Mouse (Mus musculus) G1E (cell line): ENCODE results near the gene Rnf227. TPM values are rescaled to one million over a fixed set of nuclear protein-coding genes. Genes with fewer than 3 reads are reported as not detected.

Experiments used
- ATAC-seq: 2 replicates; pipeline ENCODE4 v1.8.0; 2016; ENCODE audit warnings: mild to moderate bottlenecking; ENCODE audit not compliant: insufficient number of reproducible peaks, poor library complexity, low FRiP score, severe bottlenecking; ENCODE audit errors: extremely low read depth
- DNase-seq: peaks from one replicate; pipeline ENCODE4 v3.0.0; 2012; ENCODE audit warnings: low spot score
- H3K27me3 ChIP-seq: 2 replicates; pipeline ENCODE4 v1.6.1; 2012; ENCODE audit warnings: mild to moderate bottlenecking, low read length, inconsistent platforms; ENCODE audit not compliant: insufficient read depth
- H3K36me3 ChIP-seq: replicated peaks from 2 replicates; pipeline ENCODE3; 2012; ENCODE audit warnings: mild to moderate bottlenecking, inconsistent platforms
- H3K4me1 ChIP-seq: 2 replicates; pipeline ENCODE4 v1.6.1; 2012; ENCODE audit warnings: low read depth, low read length, inconsistent platforms, mixed read lengths; ENCODE audit not compliant: insufficient read depth
- H3K4me3 ChIP-seq: 2 replicates; pipeline ENCODE4 v1.5.1; 2012; ENCODE audit warnings: low read depth, mild to moderate bottlenecking, inconsistent platforms, low read length, moderate library complexity, mixed read lengths
- H3K9me3 ChIP-seq: replicated peaks from 2 replicates; pipeline ENCODE4 v1.6.1; 2012; ENCODE audit warnings: inconsistent platforms
- CTCF ChIP-seq: IDR thresholded peaks from 2 replicates; pipeline ENCODE4 v1.5.1; 2012; ENCODE audit warnings: low read depth, low read length, inconsistent platforms, mixed read lengths
- GATA1 ChIP-seq: IDR thresholded peaks from 2 replicates; pipeline ENCODE4 v1.6.1; 2012; ENCODE audit warnings: borderline replicate concordance, low read length, inconsistent platforms, mixed read lengths
- GATA2 ChIP-seq: IDR thresholded peaks from 2 replicates; pipeline ENCODE4 v1.6.1; 2012; ENCODE audit warnings: low read depth, low read length, inconsistent platforms, borderline replicate concordance
- POLR2AphosphoS5 ChIP-seq: IDR thresholded peaks from 2 replicates; pipeline ENCODE4 v1.6.1; 2012; ENCODE audit warnings: low read depth, low read length, inconsistent platforms; ENCODE audit not compliant: insufficient replicate concordance
- TAL1 ChIP-seq: conservative IDR thresholded peaks from 2 replicates; pipeline ENCODE4 v1.6.1; 2012; ENCODE audit warnings: low read depth, low read length, inconsistent platforms, mixed read lengths
- polyA plus RNA-seq: library from polyadenylated mRNA; stranded (reverse); fragments of >175 nt; gene quantifications from 2 replicates; pipeline ENCODE4 v1.2.3, GENCODE M21; 2012
- total RNA-seq, 2 experiments: library from RNA; stranded (forward) in 1 of 2; stranded (reverse) in 1 of 2; fragments of 200-1000 nt in 1 of 2; fragments of >200 nt in 1 of 2; fragmentation: Nextera tagmentation in 1 of 2; gene quantifications; 2 replicates each; pipeline ENCODE4 v1.2.3; 2014 to 2017

Rnf227 gene
- total and polyA plus RNA-seq, 3 experiments, result 0.11 TPM; not detected in 2

DNA sequence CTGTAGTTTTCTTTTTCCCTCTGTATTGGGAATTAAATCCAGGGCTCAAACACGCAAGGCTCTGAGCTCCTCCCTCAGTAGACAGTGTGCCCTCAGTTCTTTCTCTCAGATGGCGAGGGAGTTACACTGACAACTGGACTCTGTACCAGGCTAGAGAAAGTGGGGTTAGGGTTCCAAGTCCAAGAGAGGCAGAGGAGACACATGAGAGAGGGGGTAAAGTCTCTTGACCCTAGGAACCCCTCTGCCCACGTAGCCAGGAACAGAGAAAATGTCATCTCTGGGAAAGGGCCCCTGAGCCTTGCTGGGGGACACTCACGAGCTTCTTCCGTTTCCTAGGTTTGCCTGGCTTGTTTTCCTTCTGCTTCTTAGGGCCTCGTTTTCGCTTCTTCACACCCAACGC lies 24.1 kb downstream of the Rnf227 start:
- no peaks in the 10 kb centered on the region for H3K9me3 ChIP-seq
- peaks cover 39% of the 10 kb centered on the region for H3K4me1 ChIP-seq
- no peak for ATAC-seq
- no peak for TF ChIP-seq CTCF
- no peak for TF ChIP-seq GATA1
- no peak overlapping the region for H3K4me3 ChIP-seq
- DNase-seq, result no peak
- H3K36me3 ChIP-seq, result peaks cover 66% of the 10 kb centered on the region
- H3K27me3 ChIP-seq, result no peaks in the 10 kb centered on the region

DNA sequence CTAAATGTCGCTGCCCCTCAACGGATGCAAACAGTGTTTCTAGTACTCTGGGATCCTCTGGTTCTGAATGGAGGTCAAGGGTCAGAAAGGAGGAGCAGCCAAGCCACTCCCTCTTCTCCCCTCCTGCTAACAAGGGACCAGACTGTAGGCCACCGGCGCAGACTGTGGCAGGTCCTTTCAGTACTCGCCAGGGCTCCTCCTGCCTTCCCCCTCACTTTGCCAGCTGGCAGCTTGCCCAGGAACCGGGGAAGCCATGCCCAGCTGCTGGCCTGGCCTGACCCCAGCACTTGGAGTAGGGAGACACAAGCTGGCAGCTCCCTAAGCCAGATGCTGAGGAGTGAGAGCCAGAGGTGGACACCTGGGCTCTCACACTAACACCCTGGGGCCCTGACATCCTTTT lies 24.6 kb downstream of the Rnf227 start:
- H3K4me3 ChIP-seq, result no peak overlapping the region
- DNase-seq, result peak; percentile 45
- H3K27me3 ChIP-seq, result no peaks in the 10 kb centered on the region
- H3K4me1 ChIP-seq, result peaks cover 39% of the 10 kb centered on the region
- no peak for ATAC-seq
- peaks cover 60% of the 10 kb centered on the region for H3K36me3 ChIP-seq
- TF ChIP-seq POLR2AphosphoS5 (no peak), TAL1 (no peak), CTCF (no peak), GATA1 (no peak), GATA2 (no peak)
- no peaks in the 10 kb centered on the region for H3K9me3 ChIP-seq

DNA sequence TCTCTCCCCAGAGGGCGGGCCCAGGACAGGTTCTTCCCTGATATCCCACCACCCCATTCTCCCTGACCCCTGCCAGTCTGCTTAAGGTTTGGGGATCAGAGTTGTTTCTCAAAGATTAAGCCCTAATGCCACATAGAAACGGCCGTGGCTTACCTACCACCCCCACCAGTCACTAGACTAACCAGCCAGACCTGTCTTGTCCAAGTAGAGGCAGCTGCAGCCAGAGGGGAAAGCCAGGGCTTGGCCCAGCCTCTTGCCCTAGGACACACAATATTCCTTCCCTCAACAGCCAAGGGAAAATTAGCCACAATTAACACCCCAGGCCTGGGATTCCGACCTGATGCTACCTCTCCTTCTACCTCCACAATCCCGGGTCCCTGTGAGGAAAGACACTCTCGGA lies 25.5 kb downstream of the Rnf227 start:
- H3K36me3 ChIP-seq, result peaks cover 52% of the 10 kb centered on the region
- H3K4me3 ChIP-seq, result peak overlapping the region; percentile 70
- H3K4me1 ChIP-seq, result peaks cover 42% of the 10 kb centered on the region

DNA sequence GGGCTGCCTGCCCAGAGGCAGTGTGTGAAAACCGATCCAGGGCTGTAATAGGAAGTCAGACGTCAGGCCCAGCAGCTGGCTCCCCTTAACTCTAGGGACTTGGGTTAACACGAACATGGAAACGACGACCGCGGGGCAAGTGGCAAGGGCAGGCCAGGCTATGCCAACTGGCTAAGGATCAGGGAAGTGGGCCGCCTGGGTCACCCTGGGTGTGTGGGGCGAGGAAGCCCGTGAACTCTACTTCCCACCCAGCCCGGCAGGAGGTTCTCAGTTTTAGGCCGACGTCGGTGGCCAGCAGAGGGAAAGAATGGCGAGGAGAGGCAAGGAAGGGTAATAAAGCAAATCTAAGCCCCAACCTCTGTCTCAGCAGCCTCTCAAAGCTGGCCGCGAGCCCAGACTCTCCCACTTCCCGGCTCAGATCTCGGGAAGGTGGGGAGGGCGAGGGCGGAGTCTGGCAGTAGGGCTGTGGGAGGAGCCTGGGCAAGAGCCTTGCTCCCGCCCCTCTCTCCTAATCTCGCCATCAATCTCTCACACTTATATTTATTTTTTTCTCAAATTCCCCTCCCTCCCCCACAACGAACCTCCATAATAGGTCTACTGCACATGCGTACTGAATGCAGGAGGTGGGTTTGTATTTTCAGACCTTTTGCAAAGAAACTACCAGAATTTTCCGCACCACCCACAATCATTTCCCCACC lies 26.0 kb downstream of the Rnf227 start:
- TF ChIP-seq GATA1 (no peak), CTCF (no peak), TAL1 (no peak), GATA2 (no peak), POLR2AphosphoS5 (no peak)
- H3K36me3 ChIP-seq, result peaks cover 49% of the 10 kb centered on the region
- peaks cover 48% of the 10 kb centered on the region for H3K4me1 ChIP-seq
- DNase-seq (peak; percentile 88), ATAC-seq (peak; percentile 80)
- no peaks in the 10 kb centered on the region for H3K27me3 ChIP-seq
- no peaks in the 10 kb centered on the region for H3K9me3 ChIP-seq
- H3K4me3 ChIP-seq, result peak overlapping the region; percentile 70

More for the DNA sequence above, 25.5 kb downstream of the Rnf227 start:
- ATAC-seq, result no peak
- Histone ChIP-seq H3K9me3 (no peaks in the 10 kb centered on the region), H3K27me3 (no peaks in the 10 kb centered on the region)
- TF ChIP-seq GATA1 (no peak), POLR2AphosphoS5 (no peak)
- DNase-seq, result no peak

DNA sequence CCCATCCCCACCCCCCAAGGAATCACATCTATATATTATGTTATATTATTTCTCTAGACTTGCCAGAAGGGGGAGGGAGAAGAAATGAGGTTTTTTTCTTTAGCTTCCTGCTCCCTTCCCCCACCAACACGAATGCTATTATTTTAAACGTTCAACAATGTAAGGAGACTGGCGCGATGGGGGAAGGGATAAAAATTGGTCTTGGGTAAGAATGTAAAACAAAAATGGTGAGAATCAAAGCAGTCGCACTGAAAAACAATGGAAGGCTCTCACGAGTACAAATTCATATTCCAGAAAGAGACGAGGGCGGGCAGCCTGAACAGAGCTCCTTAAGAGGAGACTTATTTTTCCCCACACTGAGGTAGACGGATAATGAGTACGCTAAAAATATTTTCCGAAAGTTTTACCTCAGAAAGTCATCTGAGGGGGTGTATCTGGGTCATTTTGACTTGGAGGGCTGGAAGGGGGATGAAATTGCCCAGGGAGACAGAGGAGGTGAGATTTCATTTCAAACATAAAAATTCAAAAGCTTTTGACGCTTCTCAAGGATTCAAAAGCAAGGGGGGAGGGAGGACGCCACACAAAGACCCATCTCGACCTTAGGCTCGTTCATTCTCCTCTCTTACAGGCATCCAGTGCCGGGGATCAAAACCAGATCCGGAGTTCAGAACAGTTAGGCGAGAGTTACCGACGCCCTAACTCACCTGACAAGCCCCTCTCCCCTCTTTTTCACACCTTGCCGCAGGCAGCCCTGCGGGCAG lies 26.8 kb downstream of the Rnf227 start:
- Histone ChIP-seq H3K4me1 (peaks cover 55% of the 10 kb centered on the region), H3K9me3 (no peaks in the 10 kb centered on the region), H3K4me3 (peak overlapping the region; percentile 84), H3K27me3 (no peaks in the 10 kb centered on the region), H3K36me3 (peaks cover 49% of the 10 kb centered on the region)
- ATAC-seq (no peak), DNase-seq (peak; percentile 15)
- no peak for TF ChIP-seq POLR2AphosphoS5
- TF ChIP-seq GATA1, result no peak
- no peak for TF ChIP-seq GATA2
- TF ChIP-seq TAL1, result no peak
- TF ChIP-seq CTCF, result no peak

DNA sequence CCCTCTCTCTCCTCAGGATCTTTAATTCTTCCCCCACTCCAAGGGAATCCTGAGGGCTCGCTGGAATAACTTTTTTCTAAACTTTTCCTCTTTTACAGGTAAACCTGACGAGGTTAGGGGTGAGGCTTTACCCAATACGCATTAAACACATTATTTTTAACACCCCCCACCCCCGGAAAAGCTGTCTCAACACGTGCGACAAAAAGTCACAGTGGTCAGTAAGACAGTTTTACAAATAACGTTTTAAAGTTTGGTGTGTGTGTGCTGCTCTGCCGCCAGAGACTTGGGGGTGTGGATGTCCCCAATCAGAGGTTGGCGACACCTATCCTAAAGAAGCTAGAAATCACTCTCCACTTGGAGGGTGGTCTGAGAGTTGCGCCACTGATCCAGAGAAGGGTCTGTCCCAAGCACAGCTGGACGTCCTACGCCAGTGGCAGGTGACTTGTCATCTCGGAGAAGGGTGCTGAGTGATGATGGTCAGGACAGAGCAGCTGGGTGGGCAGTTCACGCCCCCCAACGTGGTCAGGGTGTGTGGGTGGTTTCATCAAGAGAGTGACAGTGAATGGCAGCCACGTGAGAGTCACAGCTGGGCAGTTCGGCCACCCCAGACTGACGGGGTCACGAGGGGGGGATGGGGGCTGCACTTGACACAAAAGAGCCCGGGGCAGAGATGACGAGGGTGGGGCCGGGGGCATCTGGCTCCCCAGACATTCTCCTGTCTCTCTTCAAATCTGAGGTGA lies 27.5 kb downstream of the Rnf227 start:
- no peaks in the 10 kb centered on the region for H3K27me3 ChIP-seq

More for the DNA sequence above, 27.5 kb downstream of the Rnf227 start:
- DNase-seq (peak; percentile 12), ATAC-seq (no peak)
- Histone ChIP-seq H3K4me1 (peaks cover 63% of the 10 kb centered on the region), H3K9me3 (no peaks in the 10 kb centered on the region), H3K36me3 (peaks cover 43% of the 10 kb centered on the region), H3K4me3 (peak overlapping the region; percentile 84)
- TF ChIP-seq GATA2 (no peak), POLR2AphosphoS5 (no peak), TAL1 (no peak), GATA1 (no peak), CTCF (no peak)
